Mouse (Mus musculus) Muller cell, postnatal 12 days (primary cell): ENCODE results near the gene Myl10.
"Not testable (repeated sequence)": the region's sequence is repeated elsewhere in the genome, so short reads cannot be mapped to it uniquely, and the experiment has no call there.

Experiments used
- DNase-seq: peaks from one replicate; pipeline ENCODE4 v3.0.0-alpha.2; 2015; ENCODE audit errors: inconsistent ontology term

The Myl10 gene

GRCm38 (mm10) chr5:136705532-136705931 is 12.6 kb downstream of the Myl10 start:
- no peak for DNase-seq

- DNase-seq, result peak; percentile 57
These were observed 13.9 kb downstream of the Myl10 start for GRCm38 (mm10) chr5:136706803-136707202.

GRCm38 (mm10) chr5:136708116-136708515 is 15.2 kb downstream of the Myl10 start:
- DNase-seq, result no peak

GRCm38 (mm10) chr5:136710742-136711141 is 17.8 kb downstream of the Myl10 start:
- peak; percentile 71 for DNase-seq

GRCm38 (mm10) chr5:136714232-136714875 is 21.4 kb downstream of the Myl10 start:
- DNase-seq, result peak; percentile 88

- no peak for DNase-seq
These were observed 21.9 kb downstream of the Myl10 start for GRCm38 (mm10) chr5:136714879-136715278.

GRCm38 (mm10) chr5:136716696-136717572 is 24.0 kb downstream of the Myl10 start:
- no peak for DNase-seq

GRCm38 (mm10) chr5:136717573-136717854 is 24.6 kb downstream of the Myl10 start:
- DNase-seq, result no peak

GRCm38 (mm10) chr5:136718656-136719055 is 25.7 kb downstream of the Myl10 start:
- no peak for DNase-seq

GRCm38 (mm10) chr5:136721596-136721995 is 28.6 kb downstream of the Myl10 start:
- DNase-seq, result no peak

- DNase-seq, result not testable (repeated sequence)
These were observed 33.3 kb downstream of the Myl10 start for GRCm38 (mm10) chr5:136726271-136726670.

- DNase-seq, result no peak
These were observed 46.0 kb downstream of the Myl10 start for GRCm38 (mm10) chr5:136738918-136739317.

GRCm38 (mm10) chr5:136746596-136746995 is 53.6 kb downstream of the Myl10 start:
- DNase-seq, result no peak
